Mouse (Mus musculus): Measurements from ENCODE around the gene Gm12394. TPM values are rescaled to one million over a fixed set of nuclear protein-coding genes. Genes with fewer than 3 reads are reported as not detected.
"Not testable (repeated sequence)": the region's sequence is repeated elsewhere in the genome, so short reads cannot be mapped to it uniquely, and the experiment has no call there.

The Gm12394 gene
- 0.01 and 0.05 TPM in 2 replicates for polyA plus RNA-seq (2012; rRNA removed)

DNA sequence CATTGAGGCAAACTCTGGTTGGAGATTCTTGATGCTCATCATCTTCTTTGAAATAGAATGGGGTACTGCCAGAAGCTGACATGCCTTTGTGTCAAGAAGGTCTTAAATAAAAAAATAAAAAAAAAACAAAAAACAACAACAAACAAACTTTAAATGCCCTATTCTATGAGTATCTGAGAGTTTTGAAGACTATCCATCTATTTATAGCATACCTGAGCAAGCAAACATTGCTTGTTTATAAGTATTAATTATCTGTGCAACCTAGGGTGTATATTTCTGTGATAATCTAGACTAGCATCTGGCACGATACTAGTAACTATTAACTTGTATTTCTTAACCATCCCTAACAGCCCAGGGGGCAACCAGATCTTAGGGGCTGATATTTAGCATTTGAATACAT, at the start of gene Gm12394:
Gm12394 (minus strand) TSS at position 101 of the 400 bp plus-strand sequence.
- DNase-seq (ENCODE audit: low read depth), result not testable (repeated sequence)

GRCm38 (mm10) chr4:42904966-42905365, 48.4 kb upstream of the Gm12394 start:
- DNase-seq (ENCODE audit: low read depth), result peak; percentile 55
- TF ChIP-seq POLR2A (IDR thresholded peaks at IDR 0.05; ENCODE audit: borderline replicate concordance, extremely low read depth, insufficient read depth, insufficient read length, poor library complexity, severe bottlenecking) (no peak), CTCF (IDR thresholded peaks at IDR 0.05; ENCODE audit: borderline replicate concordance, extremely low read depth, insufficient read depth, insufficient read length) (no peak)

GRCm38 (mm10) chr4:42904523-42904922, 48.0 kb upstream of the Gm12394 start:
- DNase-seq (ENCODE audit: low read depth), result no peak
- no peak for TF ChIP-seq POLR2A (IDR thresholded peaks at IDR 0.05; ENCODE audit: borderline replicate concordance, extremely low read depth, insufficient read depth, insufficient read length, poor library complexity, severe bottlenecking)
- TF ChIP-seq CTCF (IDR thresholded peaks at IDR 0.05; ENCODE audit: borderline replicate concordance, extremely low read depth, insufficient read depth, insufficient read length), result no peak

DNA sequence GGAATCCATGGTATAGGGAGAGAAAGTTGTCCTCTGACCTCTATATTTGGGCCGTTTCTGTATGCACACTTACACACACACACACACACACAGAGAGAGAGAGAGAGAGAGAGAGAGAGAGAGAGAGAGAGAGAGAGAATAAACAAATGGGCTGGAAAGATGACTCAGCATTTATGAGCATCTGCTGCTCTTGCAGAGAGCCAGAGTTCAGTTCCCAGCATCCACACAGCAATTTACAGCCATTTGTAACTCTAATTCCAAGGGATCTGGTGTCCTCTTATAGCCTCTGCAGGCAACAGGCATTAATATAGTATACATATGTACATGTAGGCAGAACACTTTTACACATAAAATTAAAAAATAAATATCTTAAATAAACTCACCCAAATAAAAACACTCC, 47.4 kb upstream of the Gm12394 start:
- no peak for TF ChIP-seq POLR2A (IDR thresholded peaks at IDR 0.05; ENCODE audit: borderline replicate concordance, extremely low read depth, insufficient read depth, insufficient read length, poor library complexity, severe bottlenecking)
- no peak for DNase-seq (ENCODE audit: low read depth)

DNA sequence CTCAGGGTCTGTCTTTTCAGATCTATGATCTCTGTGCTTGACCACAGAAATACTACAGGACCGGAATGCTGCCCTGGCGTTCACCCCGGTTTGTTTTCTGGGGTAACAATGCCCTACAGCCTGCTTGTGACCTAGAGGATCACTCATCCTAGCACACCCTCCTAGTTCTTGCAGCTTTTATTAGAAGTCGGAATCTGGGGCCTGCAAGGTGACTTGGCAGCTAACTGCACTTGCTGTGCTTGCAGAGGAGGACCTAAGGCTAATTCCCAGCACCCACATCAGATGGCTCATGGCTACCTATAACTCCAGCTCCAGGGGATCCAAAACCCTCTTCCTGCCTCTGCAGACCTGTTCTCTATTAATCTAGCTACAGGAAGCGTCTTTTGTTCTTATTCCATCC, 46.2 kb upstream of the Gm12394 start:
- TF ChIP-seq CTCF (IDR thresholded peaks at IDR 0.05; ENCODE audit: borderline replicate concordance, extremely low read depth, insufficient read depth, insufficient read length), result no peak
- TF ChIP-seq POLR2A (IDR thresholded peaks at IDR 0.05; ENCODE audit: borderline replicate concordance, extremely low read depth, insufficient read depth, insufficient read length, poor library complexity, severe bottlenecking), result no peak
- DNase-seq (ENCODE audit: low read depth), result no peak

GRCm38 (mm10) chr4:42902174-42902573, 45.6 kb upstream of the Gm12394 start:
- no peak for DNase-seq (ENCODE audit: low read depth)
- TF ChIP-seq CTCF (IDR thresholded peaks at IDR 0.05; ENCODE audit: borderline replicate concordance, extremely low read depth, insufficient read depth, insufficient read length) (peak; percentile 32; the same call in 1 of the 2 replicates), POLR2A (IDR thresholded peaks at IDR 0.05; ENCODE audit: borderline replicate concordance, extremely low read depth, insufficient read depth, insufficient read length, poor library complexity, severe bottlenecking) (no peak)

DNA sequence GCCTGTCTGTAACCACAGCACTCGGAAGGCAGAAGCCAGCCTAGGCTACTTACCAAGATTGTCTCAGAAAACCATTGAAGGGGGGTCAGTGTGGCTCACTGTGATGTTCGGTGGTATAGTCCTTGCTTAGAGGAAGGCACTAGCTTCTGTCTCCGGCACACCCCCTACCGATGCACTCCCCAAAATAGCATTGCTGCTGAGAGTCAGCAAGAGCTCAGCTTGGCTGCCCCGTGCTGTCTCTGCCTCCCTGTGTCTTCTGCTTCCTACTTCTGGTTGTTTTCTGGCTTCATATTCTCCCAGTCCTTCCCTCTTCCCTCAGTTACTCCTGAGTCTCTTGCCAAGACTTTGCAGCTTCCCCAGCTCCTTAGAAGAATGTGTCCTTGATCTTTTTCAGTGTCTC, 44.3 kb upstream of the Gm12394 start:
- no peak for DNase-seq (ENCODE audit: low read depth)
- TF ChIP-seq POLR2A (IDR thresholded peaks at IDR 0.05; ENCODE audit: borderline replicate concordance, extremely low read depth, insufficient read depth, insufficient read length, poor library complexity, severe bottlenecking), result no peak
- TF ChIP-seq CTCF (IDR thresholded peaks at IDR 0.05; ENCODE audit: borderline replicate concordance, extremely low read depth, insufficient read depth, insufficient read length), result no peak

DNA sequence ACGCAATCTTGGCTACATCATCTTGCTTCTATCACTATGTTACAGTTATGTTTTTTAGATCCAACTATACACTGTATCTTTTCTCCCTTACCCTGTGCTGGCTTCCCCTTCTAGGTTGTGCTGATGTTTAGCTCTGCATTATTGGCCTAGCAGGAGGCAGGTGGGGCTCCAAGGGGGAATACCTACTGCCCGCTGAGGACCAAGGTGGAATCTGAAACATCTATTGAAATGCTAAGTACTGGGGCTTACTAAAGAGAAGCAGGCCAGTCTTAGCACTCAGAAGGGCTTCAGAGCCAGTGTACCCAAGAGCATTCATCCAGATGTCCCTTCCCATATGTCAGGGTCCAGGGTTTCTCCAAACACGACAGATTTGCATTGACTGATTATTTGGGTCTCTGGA, 42.3 kb upstream of the Gm12394 start:
- DNase-seq (ENCODE audit: low read depth), result no peak
- TF ChIP-seq CTCF (IDR thresholded peaks at IDR 0.05; ENCODE audit: borderline replicate concordance, extremely low read depth, insufficient read depth, insufficient read length), result no peak
- no peak for TF ChIP-seq POLR2A (IDR thresholded peaks at IDR 0.05; ENCODE audit: borderline replicate concordance, extremely low read depth, insufficient read depth, insufficient read length, poor library complexity, severe bottlenecking)

DNA sequence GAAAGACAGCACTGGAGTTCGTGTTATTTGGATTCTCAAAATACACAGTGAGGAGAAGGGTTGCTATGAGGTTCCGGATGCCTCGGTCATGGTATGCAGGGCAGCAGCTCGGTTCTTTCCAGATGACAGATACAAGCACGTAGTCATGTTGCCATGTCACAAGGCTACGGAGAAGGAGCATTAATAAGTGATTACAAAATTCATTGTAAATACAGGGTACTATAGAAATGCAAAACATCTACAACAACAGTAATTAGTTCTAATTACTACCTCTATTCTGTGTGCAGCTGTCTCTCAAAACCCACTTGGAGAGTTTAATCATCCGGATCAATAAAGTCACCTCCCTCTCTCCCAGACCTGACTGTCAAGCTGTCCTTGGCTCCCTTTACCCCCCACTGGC, 38.5 kb upstream of the Gm12394 start:
- peak; percentile 53 for DNase-seq (ENCODE audit: low read depth)
- TF ChIP-seq CTCF (IDR thresholded peaks at IDR 0.05; ENCODE audit: borderline replicate concordance, extremely low read depth, insufficient read depth, insufficient read length) (no peak), POLR2A (IDR thresholded peaks at IDR 0.05; ENCODE audit: borderline replicate concordance, extremely low read depth, insufficient read depth, insufficient read length, poor library complexity, severe bottlenecking) (no peak)

DNA sequence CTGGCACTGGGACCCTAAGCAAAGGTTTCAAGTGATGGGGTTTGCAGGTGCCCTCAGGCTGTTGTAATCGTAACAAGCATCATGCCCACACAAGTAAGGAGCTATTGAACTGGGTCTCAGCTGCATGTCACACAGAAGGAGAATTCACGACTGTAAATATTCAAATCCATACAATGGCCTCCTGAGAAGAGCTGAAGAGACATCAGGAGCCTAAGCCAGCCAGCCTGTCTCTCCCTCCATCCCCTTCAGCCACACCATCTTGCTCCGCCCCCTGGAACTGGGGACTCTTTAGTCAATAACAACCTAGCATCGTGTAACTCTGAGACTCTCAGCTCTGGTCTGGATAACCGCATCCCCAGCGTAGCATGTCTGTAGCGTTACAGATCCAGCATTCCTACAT, 34.6 kb upstream of the Gm12394 start:
- no peak for DNase-seq (ENCODE audit: low read depth)
- no peak for TF ChIP-seq CTCF (IDR thresholded peaks at IDR 0.05; ENCODE audit: borderline replicate concordance, extremely low read depth, insufficient read depth, insufficient read length)
- TF ChIP-seq POLR2A (IDR thresholded peaks at IDR 0.05; ENCODE audit: borderline replicate concordance, extremely low read depth, insufficient read depth, insufficient read length, poor library complexity, severe bottlenecking), result no peak

DNA sequence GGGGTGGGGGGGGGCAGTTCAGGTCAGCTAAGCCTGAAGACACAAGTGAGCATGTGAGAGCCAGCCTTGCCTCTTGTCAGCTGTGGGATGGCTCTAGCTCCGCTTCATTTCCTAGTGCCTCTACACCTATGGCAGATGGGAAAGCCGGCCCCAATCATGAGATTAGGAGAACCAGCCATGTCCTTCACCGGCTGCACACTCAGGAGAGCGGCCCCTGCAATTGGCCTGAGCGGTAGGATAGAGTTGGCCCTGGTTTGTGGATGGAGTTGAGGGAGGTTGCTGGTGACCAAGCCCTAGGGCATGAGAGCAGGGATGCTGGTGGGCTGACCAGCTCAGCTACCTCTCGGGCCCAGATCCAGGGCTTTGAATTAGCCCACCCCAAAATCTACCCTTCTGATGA, 32.2 kb upstream of the Gm12394 start:
- TF ChIP-seq CTCF (IDR thresholded peaks at IDR 0.05; ENCODE audit: borderline replicate concordance, extremely low read depth, insufficient read depth, insufficient read length) (no peak), POLR2A (IDR thresholded peaks at IDR 0.05; ENCODE audit: borderline replicate concordance, extremely low read depth, insufficient read depth, insufficient read length, poor library complexity, severe bottlenecking) (no peak)
- DNase-seq (ENCODE audit: low read depth), result no peak

- no peak for DNase-seq (ENCODE audit: low read depth)
- TF ChIP-seq POLR2A (IDR thresholded peaks at IDR 0.05; ENCODE audit: borderline replicate concordance, extremely low read depth, insufficient read depth, insufficient read length, poor library complexity, severe bottlenecking) (no peak), CTCF (IDR thresholded peaks at IDR 0.05; ENCODE audit: borderline replicate concordance, extremely low read depth, insufficient read depth, insufficient read length) (no peak)
These were observed 30.4 kb upstream of the Gm12394 start for GRCm38 (mm10) chr4:42886926-42887325.

DNA sequence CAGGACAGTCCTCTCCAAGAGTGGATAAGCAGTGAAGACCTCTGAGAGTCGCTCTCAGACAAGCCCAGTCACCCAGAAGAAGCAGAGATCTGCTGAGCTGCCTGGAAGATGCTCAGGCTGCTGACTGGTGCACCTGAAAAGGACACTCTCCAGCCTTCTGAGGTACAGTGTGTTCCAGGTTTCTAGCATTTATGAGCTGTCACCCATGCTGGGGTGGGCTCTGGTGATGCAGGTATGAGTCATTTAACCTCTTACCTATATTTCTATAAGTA, 24.0 kb upstream of the Gm12394 start:
- DNase-seq (ENCODE audit: low read depth), result no peak
- TF ChIP-seq CTCF (IDR thresholded peaks at IDR 0.05; ENCODE audit: borderline replicate concordance, extremely low read depth, insufficient read depth, insufficient read length) (no peak), POLR2A (IDR thresholded peaks at IDR 0.05; ENCODE audit: borderline replicate concordance, extremely low read depth, insufficient read depth, insufficient read length, poor library complexity, severe bottlenecking) (no peak)

All from brain, embryonic 14.5 days (tissue).